Mouse (Mus musculus): ENCODE data around the gene Hc.

Gene Hc

GRCm38 (mm10) chr2:35061338-35061737, at the start of gene Hc:
Gene Hc (minus strand): TSS chr2:35061438.
- in situ Hi-C loops (cut with MboI, MseI), result no loop called here

- in situ Hi-C loops (cut with MboI, MseI), result no loop called here
Measured at GRCm38 (mm10) chr2:35110521-35110920, 49.3 kb upstream of the Hc start.

GRCm38 (mm10) chr2:35109924-35110304, 48.7 kb upstream of the Hc start:
- in situ Hi-C loops (cut with MboI, MseI), result loop anchor here (5.0 kb wide), 1 partner anchor 63 kb away; no protein-coding TSS in a partner anchor

GRCm38 (mm10) chr2:35109141-35109923, 48.1 kb upstream of the Hc start, which contains the start of gene Cntrl:
Gene Cntrl (plus strand): TSS chr2:35109492.
- in situ Hi-C loops (cut with MboI, MseI), result loop anchor here (5.0 kb wide), 1 partner anchor 62 kb away; no protein-coding TSS in a partner anchor

GRCm38 (mm10) chr2:35108712-35109111, 47.5 kb upstream of the Hc start:
- in situ Hi-C loops (cut with MboI, MseI), result loop anchor here (5.0 kb wide), 1 partner anchor 61 kb away; no protein-coding TSS in a partner anchor

GRCm38 (mm10) chr2:35107984-35108635, 46.9 kb upstream of the Hc start:
- in situ Hi-C loops (cut with MboI, MseI), result loop anchor here (5.0 kb wide), 1 partner anchor 61 kb away; no protein-coding TSS in a partner anchor

GRCm38 (mm10) chr2:35104843-35105242, 43.6 kb upstream of the Hc start:
- in situ Hi-C loops (cut with MboI, MseI), result loop anchor here (5.0 kb wide), 1 partner anchor 58 kb away; no protein-coding TSS in a partner anchor

- in situ Hi-C loops (cut with MboI, MseI), result no loop called here
Measured at GRCm38 (mm10) chr2:35103558-35103957, 42.3 kb upstream of the Hc start.

GRCm38 (mm10) chr2:35102777-35103176, 41.5 kb upstream of the Hc start:
- in situ Hi-C loops (cut with MboI, MseI), result no loop called here

GRCm38 (mm10) chr2:35101443-35101842, 40.2 kb upstream of the Hc start, which contains the start of gene AI182371:
Gene AI182371 (minus strand): TSS chr2:35101543.
- in situ Hi-C loops (cut with MboI, MseI), result no loop called here

- in situ Hi-C loops (cut with MboI, MseI), result no loop called here
Measured at GRCm38 (mm10) chr2:35100529-35100928, 39.3 kb upstream of the Hc start.

GRCm38 (mm10) chr2:35087418-35087817, 26.2 kb upstream of the Hc start:
- in situ Hi-C loops (cut with MboI, MseI), result no loop called here

GRCm38 (mm10) chr2:35079166-35079565, 17.9 kb upstream of the Hc start:
- in situ Hi-C loops (cut with MboI, MseI), result no loop called here

GRCm38 (mm10) chr2:35074328-35074727, 13.1 kb upstream of the Hc start:
- in situ Hi-C loops (cut with MboI, MseI), result no loop called here

GRCm38 (mm10) chr2:35072547-35072946, 11.3 kb upstream of the Hc start:
- in situ Hi-C loops (cut with MboI, MseI), result no loop called here

- in situ Hi-C loops (cut with MboI, MseI), result no loop called here
Measured at GRCm38 (mm10) chr2:35070275-35070674, 9.0 kb upstream of the Hc start.

- in situ Hi-C loops (cut with MboI, MseI), result no loop called here
Measured at GRCm38 (mm10) chr2:35069124-35069523, 7.9 kb upstream of the Hc start.

GRCm38 (mm10) chr2:35067117-35067516, 5.9 kb upstream of the Hc start:
- in situ Hi-C loops (cut with MboI, MseI), result no loop called here

- in situ Hi-C loops (cut with MboI, MseI), result no loop called here
Measured at GRCm38 (mm10) chr2:35066525-35067082, 5.4 kb upstream of the Hc start.

GRCm38 (mm10) chr2:35063333-35064030, 2.2 kb upstream of the Hc start:
- in situ Hi-C loops (cut with MboI, MseI), result no loop called here

GRCm38 (mm10) chr2:35060897-35061296, 341 bp downstream of the Hc start:
- in situ Hi-C loops (cut with MboI, MseI), result no loop called here

GRCm38 (mm10) chr2:35060256-35060655, 982 bp downstream of the Hc start:
- in situ Hi-C loops (cut with MboI, MseI), result no loop called here

Data from T-helper 2 cell (primary cell).